Mouse (Mus musculus) cerebral cortex, adult 2 months (tissue): ENCODE results near the gene Tnip1.

Source experiments
- WGBS: fragments of 180-500 bp; shearing (Covaris S2); methylation state at CpG from one replicate; pipeline ENCODE4 v1.1.7; 2018; 5-methylcytosine and 5-hydroxymethylcytosine counted together

Gene Tnip1

GRCm38 (mm10) chr11:54962810-54963209, at the start of gene Tnip1:
Gene Tnip1, minus strand, starts transcription at chr11:54962917.
- 85% methylated on average over 6 of the region's 6 CpGs for WGBS

GRCm38 (mm10) chr11:55011440-55011839, 48.7 kb upstream of the Tnip1 start:
- WGBS = 54% methylated on average over 3 of the region's 3 CpGs

- 80% methylated on average over 6 of the region's 6 CpGs for WGBS
Measured at GRCm38 (mm10) chr11:55008230-55008629, 45.5 kb upstream of the Tnip1 start.

GRCm38 (mm10) chr11:55005684-55006083, 43.0 kb upstream of the Tnip1 start:
- WGBS = 82% methylated on average over 5 of the region's 5 CpGs

GRCm38 (mm10) chr11:55004970-55005502, 42.3 kb upstream of the Tnip1 start:
- WGBS = 68% methylated on average over 7 of the region's 7 CpGs

- 23% methylated on average over 2 of the region's 2 CpGs for WGBS
Measured at GRCm38 (mm10) chr11:54998708-54999107, 36.0 kb upstream of the Tnip1 start.

GRCm38 (mm10) chr11:54998284-54998683, 35.6 kb upstream of the Tnip1 start:
- 8% methylated on average over 12 of the region's 12 CpGs for WGBS

- 61% methylated on average over 7 of the region's 7 CpGs for WGBS
Measured at GRCm38 (mm10) chr11:54996176-54996575, 33.5 kb upstream of the Tnip1 start.

- 84% methylated on average over 8 of the region's 8 CpGs for WGBS
Measured at GRCm38 (mm10) chr11:54988754-54989349, 26.1 kb upstream of the Tnip1 start.

- WGBS = 100% methylated on average over 1 of the region's 1 CpGs
Measured at GRCm38 (mm10) chr11:54987974-54988373, 25.3 kb upstream of the Tnip1 start.

GRCm38 (mm10) chr11:54985086-54985485, 22.4 kb upstream of the Tnip1 start:
- 81% methylated on average over 3 of the region's 3 CpGs for WGBS

- 48% methylated on average over 4 of the region's 4 CpGs for WGBS
Measured at GRCm38 (mm10) chr11:54984581-54984980, 21.9 kb upstream of the Tnip1 start.

- WGBS = 0% methylated on average over 6 of the region's 6 CpGs
Measured at GRCm38 (mm10) chr11:54984085-54984484, 21.4 kb upstream of the Tnip1 start.

- 82% methylated on average over 6 of the region's 6 CpGs for WGBS
Measured at GRCm38 (mm10) chr11:54982520-54982919, 19.8 kb upstream of the Tnip1 start.

- 91% methylated on average over 4 of the region's 4 CpGs for WGBS
Measured at GRCm38 (mm10) chr11:54981630-54982029, 18.9 kb upstream of the Tnip1 start.

GRCm38 (mm10) chr11:54977385-54977937, 14.7 kb upstream of the Tnip1 start:
- 62% methylated on average over 6 of the region's 6 CpGs for WGBS

GRCm38 (mm10) chr11:54976351-54976750, 13.6 kb upstream of the Tnip1 start:
- WGBS = 96% methylated on average over 2 of the region's 2 CpGs

- 86% methylated on average over 2 of the region's 2 CpGs for WGBS
Measured at GRCm38 (mm10) chr11:54975756-54976155, 13.0 kb upstream of the Tnip1 start.

GRCm38 (mm10) chr11:54975340-54975739, 12.6 kb upstream of the Tnip1 start:
- 89% methylated on average over 5 of the region's 5 CpGs for WGBS

GRCm38 (mm10) chr11:54974639-54975038, 11.9 kb upstream of the Tnip1 start:
- 92% methylated on average over 4 of the region's 4 CpGs for WGBS

GRCm38 (mm10) chr11:54973481-54974212, 10.9 kb upstream of the Tnip1 start:
- 48% methylated on average over 8 of the region's 8 CpGs for WGBS

- whole genome bisulfite sequencing = 74% methylated on average over 6 of the region's 6 CpGs
Measured at GRCm38 (mm10) chr11:54972789-54973188, 10.1 kb upstream of the Tnip1 start.
